Mouse (Mus musculus): ENCODE data around the gene Polr3c.

- TF ChIP-seq CTCF (IDR thresholded peaks at IDR 0.05; ENCODE audit: low read depth, low read length), result no peak
- TF ChIP-seq POLR2A (IDR thresholded peaks at IDR 0.05; ENCODE audit: borderline replicate concordance, low read depth, low read length), result no peak
Observed at GRCm38 (mm10) chr3:96764528-96764927, 37.1 kb upstream of the Polr3c start.
